Mouse (Mus musculus) limb, embryonic 14.5 days (tissue): ENCODE measurements around the gene Smg9. TPM values are rescaled to one million over a fixed set of nuclear protein-coding genes. Genes with fewer than 3 reads are reported as not detected.
A peak's percentile ranks its signal among the peaks of the same experiment; 100 is the strongest.

Source experiments
- ATAC-seq: fragments of 200-750 bp; cut with Nextera tagmentation; 2 replicates; pipeline ENCODE4 v1.8.0; 2017; ENCODE audit warnings: low read depth, moderate number of reproducible peaks, moderate TSS enrichment; ENCODE audit not compliant: low FRiP score
- DNase-seq: peaks from one replicate; pipeline ENCODE4 v3.0.0-alpha.2; 2015; ENCODE audit warnings: low spot score
- H3K27ac ChIP-seq: fragments of 300-500 bp; sonication (generic); replicated peaks from 2 replicates; pipeline ENCODE4 v1.5.1; 2014; ENCODE audit warnings: low read depth, mild to moderate bottlenecking, low read length, moderate library complexity, mixed read lengths
- H3K27me3 ChIP-seq: fragments of 300-500 bp; sonication (generic); 2 replicates; pipeline ENCODE4 v1.6.1; 2014; ENCODE audit warnings: low read length, mixed read lengths; ENCODE audit not compliant: control insufficient read depth, insufficient read depth
- H3K36me3 ChIP-seq: fragments of 300-500 bp; sonication (generic); 2 replicates; pipeline ENCODE4 v1.6.1; 2014; ENCODE audit warnings: mild to moderate bottlenecking, low read length, moderate library complexity, mixed read lengths; ENCODE audit not compliant: control insufficient read depth, insufficient read depth
- H3K4me1 ChIP-seq: fragments of 300-500 bp; sonication (generic); 2 replicates; pipeline ENCODE4 v1.6.1; 2014; ENCODE audit warnings: antibody characterized with exemption, low read length, mixed read lengths; ENCODE audit not compliant: control insufficient read depth, insufficient read depth
- H3K4me2 ChIP-seq: fragments of 300-500 bp; sonication (generic); replicated peaks from 2 replicates; pipeline ENCODE4 v1.6.1; 2014; ENCODE audit warnings: low read depth, mild to moderate bottlenecking, low read length, moderate library complexity; ENCODE audit not compliant: severe bottlenecking
- H3K4me3 ChIP-seq: fragments of 300-500 bp; sonication (generic); replicated peaks from 2 replicates; pipeline ENCODE4 v1.5.1; 2014; ENCODE audit warnings: low read length
- H3K9ac ChIP-seq: fragments of 300-500 bp; sonication (generic); 2 replicates; pipeline ENCODE4 v1.6.1; 2014; ENCODE audit warnings: mild to moderate bottlenecking, low read depth, low read length, moderate library complexity; ENCODE audit not compliant: severe bottlenecking
- H3K9me3 ChIP-seq: fragments of 300-500 bp; sonication (generic); 2 replicates; pipeline ENCODE4 v1.6.1; 2016; ENCODE audit warnings: low read length; ENCODE audit not compliant: control insufficient read depth
- POLR2A ChIP-seq: fragments of 200-500 bp; IDR thresholded peaks from 2 replicates; pipeline ENCODE4 v1.8.0; 2012; ENCODE audit warnings: inconsistent platforms, mild to moderate bottlenecking, moderate library complexity, borderline replicate concordance; ENCODE audit not compliant: insufficient read depth, insufficient read length; ENCODE audit errors: extremely low read depth
- WGBS: fragments of 180-500 bp; shearing (Covaris S2); extraction: QIAGEN DNeasy Blood & Tissue Kit; methylation state at CpG from one replicate; pipeline ENCODE4 v1.1.7; 2014; 5-methylcytosine and 5-hydroxymethylcytosine counted together
- polyA plus RNA-seq, 2 experiments: library from polyadenylated mRNA; depleted of rRNA in 1 of 2; stranded (reverse) in 1 of 2; unstranded in 1 of 2; fragments of >200 nt; fragmentation: Nextera tagmentation in 1 of 2; extraction: Ambion mirVana in 1 of 2; gene quantifications; 2 replicates each; pipeline versions ENCODE4 v1.2.1 to v1.2.3; 2012 to 2014

Smg9 gene
- polyA plus RNA-seq, 2 experiments = 23.2 to 44.3 TPM

- no peak overlapping the region for H3K27ac ChIP-seq
- WGBS = 91% methylated on average over 8 of the region's 8 CpGs
- H3K9ac ChIP-seq = no peak overlapping the region
- peaks cover 16% of the 10 kb centered on the region for H3K36me3 ChIP-seq
- H3K27me3 ChIP-seq = no peaks in the 10 kb centered on the region
- TF ChIP-seq POLR2A = no peak
- no peaks in the 10 kb centered on the region for H3K9me3 ChIP-seq
- no peak for ATAC-seq
- H3K4me1 ChIP-seq = no peaks in the 10 kb centered on the region
- no peak overlapping the region for H3K4me3 ChIP-seq
- DNase-seq = no peak
- no peak overlapping the region for H3K4me2 ChIP-seq
Observed at GRCm38 (mm10) chr7:24427168-24427567, 27.7 kb downstream of the Smg9 start.

GRCm38 (mm10) chr7:24428725-24429124 is 29.3 kb downstream of the Smg9 start:
- Histone ChIP-seq H3K36me3 (peaks cover 1% of the 10 kb centered on the region; the same call in 1 of the 2 replicates), H3K9ac (no peak overlapping the region), H3K4me3 (no peak overlapping the region), H3K9me3 (no peaks in the 10 kb centered on the region), H3K27me3 (no peaks in the 10 kb centered on the region), H3K27ac (no peak overlapping the region), H3K4me1 (no peaks in the 10 kb centered on the region), H3K4me2 (no peak overlapping the region)
- ATAC-seq (no peak), DNase-seq (no peak)
- no peak for TF ChIP-seq POLR2A
- WGBS = 83% methylated on average over 5 of the region's 5 CpGs

GRCm38 (mm10) chr7:24429413-24430112 is 30.1 kb downstream of the Smg9 start:
- H3K27me3 ChIP-seq = no peaks in the 10 kb centered on the region
- no peak overlapping the region for H3K27ac ChIP-seq
- H3K36me3 ChIP-seq = no peaks in the 10 kb centered on the region
- TF ChIP-seq POLR2A = no peak
- DNase-seq = no peak
- no peaks in the 10 kb centered on the region for H3K9me3 ChIP-seq
- H3K4me3 ChIP-seq = no peak overlapping the region
- peak; percentile 54; the same call in 1 of the 2 replicates for ATAC-seq
- H3K4me1 ChIP-seq = no peaks in the 10 kb centered on the region
- no peak overlapping the region for H3K9ac ChIP-seq
- H3K4me2 ChIP-seq = no peak overlapping the region
- whole genome bisulfite sequencing = 58% methylated on average over 16 of the region's 16 CpGs

- Histone ChIP-seq H3K4me2 (no peak overlapping the region), H3K9ac (no peak overlapping the region), H3K4me1 (no peaks in the 10 kb centered on the region), H3K4me3 (no peak overlapping the region), H3K36me3 (no peaks in the 10 kb centered on the region), H3K27me3 (no peaks in the 10 kb centered on the region), H3K9me3 (no peaks in the 10 kb centered on the region), H3K27ac (no peak overlapping the region)
- 92% methylated on average over 15 of the region's 15 CpGs for WGBS
- no peak for TF ChIP-seq POLR2A
- ATAC-seq = no peak
- DNase-seq = no peak
Observed at GRCm38 (mm10) chr7:24430551-24431345, 31.3 kb downstream of the Smg9 start.

GRCm38 (mm10) chr7:24431713-24432112 is 32.3 kb downstream of the Smg9 start:
- Histone ChIP-seq H3K9me3 (no peaks in the 10 kb centered on the region), H3K27me3 (no peaks in the 10 kb centered on the region), H3K4me1 (no peaks in the 10 kb centered on the region), H3K4me3 (no peak overlapping the region), H3K36me3 (no peaks in the 10 kb centered on the region), H3K27ac (no peak overlapping the region), H3K4me2 (no peak overlapping the region), H3K9ac (no peak overlapping the region)
- DNase-seq = no peak
- TF ChIP-seq POLR2A = no peak
- no peak for ATAC-seq
- 64% methylated on average over 11 of the region's 11 CpGs for WGBS
